Comparison of ENCODE assay signal across 24 mouse cellular contexts in genomic region chr5:114282346-114282745, GRCm38 (mm10). TPM values are rescaled to one million over a fixed set of nuclear protein-coding genes. Genes with fewer than 3 reads are reported as not detected.
"Had no signal": no experiment of that assay in that cellular context is flagged by ENCODE, and none has a peak within 500 bp of the region (broad histone marks: within the 10 kb centered on the region; RNA-seq: fewer than 3 reads in every experiment).

No protein-coding gene starts in this region.

- H3K4me1 ChIP-seq: limb, embryonic 13.5 days; liver, embryonic 12.5 days; liver, embryonic 15.5 days; megakaryocyte, embryonic 14.5 days had no signal

- H3K9ac ChIP-seq: limb, embryonic 13.5 days; liver, embryonic 12.5 days; liver, embryonic 15.5 days; lung, embryonic 15.5 days; neural tube, embryonic 12.5 days; neural tube, embryonic 15.5 days had no signal

- H3K4me3 ChIP-seq: limb, embryonic 10.5 days; limb, embryonic 13.5 days; liver, embryonic 12.5 days; liver, embryonic 15.5 days; lung, embryonic 15.5 days; megakaryocyte, embryonic 14.5 days; neural tube, embryonic 12.5 days; neural tube, embryonic 15.5 days had no signal

- H3K27ac ChIP-seq: limb, embryonic 10.5 days; limb, embryonic 13.5 days; liver, embryonic 12.5 days; liver, embryonic 15.5 days; lung, embryonic 15.5 days; neural tube, embryonic 12.5 days; neural tube, embryonic 15.5 days had no signal

- H3K9me3 ChIP-seq: limb, embryonic 10.5 days; limb, embryonic 13.5 days; liver, embryonic 12.5 days; liver, embryonic 15.5 days; lung, embryonic 15.5 days; megakaryocyte, embryonic 14.5 days; neural tube, embryonic 12.5 days; neural tube, embryonic 15.5 days had no signal

- ATAC-seq: liver, embryonic 12.5 days had no signal

- H3K36me3 ChIP-seq: limb, embryonic 10.5 days; limb, embryonic 13.5 days; liver, embryonic 12.5 days; liver, embryonic 15.5 days; lung, embryonic 15.5 days; neural tube, embryonic 12.5 days; neural tube, embryonic 15.5 days had no signal

- H3K4me2 ChIP-seq: limb, embryonic 13.5 days; liver, embryonic 12.5 days; liver, embryonic 15.5 days; lung, embryonic 15.5 days; neural tube, embryonic 12.5 days; neural tube, embryonic 15.5 days had no signal

- DNase-seq: kidney, adult 11 months; kidney, adult 9 months; kidney, postnatal 14 days; kidney, postnatal 4 days; liver; lung, adult 18-20 months; lung, postnatal 10 days; lung, postnatal 36 days; thymus, adult 18-20 months; thymus, postnatal 36 days had no signal

RNA-seq across cellular contexts. Expression of gene Foxn4, which starts 8.7 kb away (rescaled TPM):
- total RNA-seq: layer of hippocampus, adult 18-20 months; left cerebral cortex, adult 8-10 months; left cerebral cortex, postnatal 25 days had no signal
- polyA plus RNA-seq: limb, embryonic 10.5 days; limb, embryonic 13.5 days; liver, embryonic 12.5 days; liver, embryonic 15.5 days; neural tube, embryonic 15.5 days; small intestine, adult 2 months; spleen, adult 2 months; urinary bladder, adult 2 months had no signal
